Mouse (Mus musculus) heart, embryonic 11.5 days (tissue): ENCODE data around the gene Hacl1. TPM values are rescaled to one million over a fixed set of nuclear protein-coding genes. Genes with fewer than 3 reads are reported as not detected.

Experiments
- ATAC-seq: fragments of 200-750 bp; cut with Nextera tagmentation; replicated peaks from 2 replicates; pipeline ENCODE4 v1.8.0; 2017; ENCODE audit warnings: moderate library complexity; ENCODE audit not compliant: insufficient number of reproducible peaks, low FRiP score, low TSS enrichment
- H3K27ac ChIP-seq: fragments of 300-500 bp; sonication (generic); 2 replicates; pipeline ENCODE4 v1.5.1; 2014; ENCODE audit warnings: mild to moderate bottlenecking, low read depth, low read length
- H3K27me3 ChIP-seq: fragments of 300-500 bp; sonication (generic); 2 replicates; pipeline ENCODE4 v1.6.1; 2014; ENCODE audit warnings: mild to moderate bottlenecking, low read length, mixed read lengths; ENCODE audit not compliant: control insufficient read depth, insufficient read depth
- H3K36me3 ChIP-seq: fragments of 300-500 bp; sonication (generic); 2 replicates; pipeline ENCODE4 v1.6.1; 2014; ENCODE audit warnings: mild to moderate bottlenecking, low read length, moderate library complexity, mixed read lengths; ENCODE audit not compliant: control insufficient read depth, insufficient read depth
- H3K4me1 ChIP-seq: fragments of 300-500 bp; sonication (generic); 2 replicates; pipeline ENCODE4 v1.6.1; 2014; ENCODE audit warnings: low read length; ENCODE audit not compliant: control insufficient read depth, insufficient read depth
- H3K4me2 ChIP-seq: fragments of 300-500 bp; sonication (generic); 2 replicates; pipeline ENCODE4 v1.6.1; 2014; ENCODE audit warnings: mild to moderate bottlenecking, moderate library complexity
- H3K4me3 ChIP-seq: fragments of 300-500 bp; sonication (generic); 2 replicates; pipeline ENCODE4 v1.5.1; 2014; ENCODE audit warnings: low read depth, low read length
- H3K9ac ChIP-seq: fragments of 300-500 bp; sonication (generic); 2 replicates; pipeline ENCODE4 v1.6.1; 2014; ENCODE audit warnings: mild to moderate bottlenecking, low read depth, low read length, moderate library complexity
- H3K9me3 ChIP-seq: fragments of 300-500 bp; sonication (generic); replicated peaks from 2 replicates; pipeline ENCODE4 v1.6.1; 2016; ENCODE audit warnings: low read length; ENCODE audit not compliant: control insufficient read depth
- WGBS: fragments of 180-500 bp; shearing (Covaris S2); extraction: QIAGEN DNeasy Blood & Tissue Kit; methylation state at CpG from one replicate; pipeline ENCODE4 v1.1.7; 2014; ENCODE audit not compliant: insufficient replicate concordance; 5-methylcytosine and 5-hydroxymethylcytosine counted together
- polyA plus RNA-seq: library from polyadenylated mRNA; unstranded; fragments of >200 nt; fragmentation: Nextera tagmentation; extraction: Ambion mirVana; gene quantifications from 2 replicates; pipeline ENCODE4 v1.2.1, GENCODE M21; 2014

Gene Hacl1
- polyA plus RNA-seq, 1 experiment from 2014 or later, result 16.1 TPM

DNA sequence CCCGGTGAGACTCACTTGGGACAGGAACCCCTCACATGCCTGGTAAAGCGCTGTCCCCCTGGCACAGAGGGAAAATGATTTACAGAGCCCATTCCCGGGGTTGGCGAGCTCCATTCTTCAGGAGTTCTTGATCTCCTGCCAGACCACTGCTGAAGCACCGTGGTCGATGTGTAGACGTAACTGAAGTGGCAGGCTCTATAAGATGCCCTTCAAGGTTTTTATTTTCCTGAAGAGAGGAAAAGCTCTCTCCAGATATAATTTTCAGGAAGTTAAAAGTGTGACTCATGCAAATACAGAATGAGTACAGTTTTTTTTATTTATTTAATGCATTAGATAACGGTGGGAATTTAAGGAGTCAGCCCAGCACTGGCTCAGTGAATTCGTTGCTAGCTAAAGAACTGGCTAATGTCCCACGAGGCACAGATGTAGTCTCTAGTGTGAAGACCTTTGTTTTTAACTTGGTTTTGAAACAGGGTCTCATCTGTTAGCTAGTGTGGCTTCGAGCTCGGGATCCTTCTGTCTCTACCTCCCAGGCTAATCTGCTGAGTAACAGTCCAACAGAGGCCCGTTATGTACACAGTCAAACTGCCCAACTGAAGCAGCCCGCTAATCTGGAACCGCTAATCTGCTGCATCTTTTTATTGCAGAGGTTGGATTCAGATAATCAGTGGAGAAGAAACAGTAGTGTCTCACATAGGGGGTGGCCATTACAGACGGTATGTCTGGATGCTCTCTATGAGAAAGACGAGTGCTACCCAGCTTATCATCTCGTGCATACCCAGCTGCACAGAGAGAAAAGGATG lies 23.2 kb upstream of the Hacl1 start:
- Histone ChIP-seq H3K9ac (no peak overlapping the region), H3K4me1 (peaks cover 26% of the 10 kb centered on the region)
- 66% methylated on average over 18 of the region's 18 CpGs for WGBS

DNA sequence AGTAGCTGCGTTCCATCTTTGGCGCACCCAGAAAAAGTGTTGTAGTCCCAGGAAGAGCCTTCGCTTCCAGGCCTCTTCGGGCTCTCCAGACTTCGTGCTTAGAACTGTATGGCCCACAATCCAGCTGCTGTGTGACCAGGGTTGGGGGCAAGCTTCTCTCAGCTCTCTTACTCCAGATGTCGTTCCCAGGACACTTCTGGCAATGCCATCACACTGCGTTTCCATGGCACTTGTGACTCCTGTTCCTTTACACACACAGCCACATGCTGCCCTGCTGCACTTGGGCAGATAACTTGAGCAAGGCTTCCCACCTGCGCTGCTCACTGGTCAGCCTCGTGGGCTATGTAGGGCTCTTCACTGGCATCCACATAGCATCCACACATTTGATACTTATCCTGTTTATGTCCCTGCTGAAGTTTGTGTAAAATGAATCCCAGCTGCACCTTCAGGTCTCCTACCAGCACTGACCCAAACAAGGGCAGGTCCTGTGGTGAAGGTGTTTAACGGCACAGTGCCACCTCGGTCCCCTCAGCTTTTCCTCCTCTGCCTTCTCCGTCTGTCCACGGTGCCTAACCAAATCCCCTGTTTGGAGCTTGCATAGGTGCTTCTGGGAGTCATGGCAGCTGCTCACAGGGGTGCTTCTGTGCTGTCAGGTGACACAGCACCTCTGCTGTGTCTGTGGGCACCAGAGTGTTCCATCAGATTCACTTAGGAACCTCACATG lies 22.5 kb upstream of the Hacl1 start:
- Histone ChIP-seq H3K27me3 (no peaks in the 10 kb centered on the region), H3K36me3 (peaks cover 7% of the 10 kb centered on the region; the same call in 1 of the 2 replicates), H3K4me3 (no peak overlapping the region), H3K9me3 (no peaks in the 10 kb centered on the region), H3K9ac (no peak overlapping the region), H3K4me2 (no peak overlapping the region), H3K4me1 (peaks cover 31% of the 10 kb centered on the region), H3K27ac (peak overlapping the region; percentile 96; the same call in 1 of the 2 replicates)
- ATAC-seq, result no peak
- WGBS, result 85% methylated on average over 13 of the region's 13 CpGs

More for the DNA sequence above, 23.2 kb upstream of the Hacl1 start:
- ATAC-seq, result no peak
- H3K4me3 ChIP-seq, result no peak overlapping the region
- no peaks in the 10 kb centered on the region for H3K27me3 ChIP-seq
- no peak overlapping the region; the same call in 1 of the 2 replicates for H3K27ac ChIP-seq
- peaks cover 7% of the 10 kb centered on the region; the same call in 1 of the 2 replicates for H3K36me3 ChIP-seq
- no peak overlapping the region for H3K4me2 ChIP-seq
- no peaks in the 10 kb centered on the region for H3K9me3 ChIP-seq

DNA sequence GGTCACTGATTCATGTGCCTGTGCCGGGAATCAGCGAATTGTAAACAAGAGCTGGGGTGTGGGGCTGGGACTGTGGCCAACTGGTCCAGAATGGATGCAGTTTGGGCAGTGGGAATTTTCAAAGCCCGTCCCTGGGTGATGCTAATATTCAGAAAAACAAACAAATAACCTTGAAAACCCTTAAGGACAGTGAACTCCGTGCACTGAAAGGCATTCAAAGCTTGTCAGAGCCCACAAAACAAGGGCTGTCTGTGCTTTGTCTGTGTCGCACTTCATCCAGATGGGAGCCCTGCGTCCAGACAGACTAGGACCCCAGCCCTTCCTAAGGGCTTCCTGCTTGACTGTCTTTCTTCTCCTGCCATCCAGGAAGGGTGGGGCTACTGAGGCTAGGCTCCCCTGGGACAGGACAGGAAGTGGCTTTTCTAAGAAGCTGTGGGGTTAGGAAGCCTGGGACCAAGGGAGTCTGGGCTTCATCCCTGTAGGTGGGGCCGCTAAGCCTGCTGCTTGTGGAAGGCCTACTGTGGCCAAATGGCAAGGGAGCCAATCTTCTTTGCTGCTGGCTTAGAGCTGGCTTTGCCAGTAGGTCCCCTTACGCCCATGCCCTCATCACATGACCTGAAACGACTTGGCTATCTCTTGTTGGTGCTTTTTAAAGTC lies 21.6 kb upstream of the Hacl1 start:
- ATAC-seq, result 0 out of 2 replicates have a peak, but pooled peaks have one; percentile 25
- Histone ChIP-seq H3K4me3 (peak overlapping the region; percentile 33; the same call in 1 of the 2 replicates), H3K27me3 (no peaks in the 10 kb centered on the region), H3K27ac (peak overlapping the region; percentile 96), H3K4me1 (peaks cover 31% of the 10 kb centered on the region), H3K36me3 (peaks cover 7% of the 10 kb centered on the region; the same call in 1 of the 2 replicates), H3K4me2 (peak overlapping the region; percentile 67), H3K9ac (peak overlapping the region; percentile 74), H3K9me3 (no peaks in the 10 kb centered on the region)
- WGBS, result 29% methylated on average over 9 of the region's 9 CpGs

DNA sequence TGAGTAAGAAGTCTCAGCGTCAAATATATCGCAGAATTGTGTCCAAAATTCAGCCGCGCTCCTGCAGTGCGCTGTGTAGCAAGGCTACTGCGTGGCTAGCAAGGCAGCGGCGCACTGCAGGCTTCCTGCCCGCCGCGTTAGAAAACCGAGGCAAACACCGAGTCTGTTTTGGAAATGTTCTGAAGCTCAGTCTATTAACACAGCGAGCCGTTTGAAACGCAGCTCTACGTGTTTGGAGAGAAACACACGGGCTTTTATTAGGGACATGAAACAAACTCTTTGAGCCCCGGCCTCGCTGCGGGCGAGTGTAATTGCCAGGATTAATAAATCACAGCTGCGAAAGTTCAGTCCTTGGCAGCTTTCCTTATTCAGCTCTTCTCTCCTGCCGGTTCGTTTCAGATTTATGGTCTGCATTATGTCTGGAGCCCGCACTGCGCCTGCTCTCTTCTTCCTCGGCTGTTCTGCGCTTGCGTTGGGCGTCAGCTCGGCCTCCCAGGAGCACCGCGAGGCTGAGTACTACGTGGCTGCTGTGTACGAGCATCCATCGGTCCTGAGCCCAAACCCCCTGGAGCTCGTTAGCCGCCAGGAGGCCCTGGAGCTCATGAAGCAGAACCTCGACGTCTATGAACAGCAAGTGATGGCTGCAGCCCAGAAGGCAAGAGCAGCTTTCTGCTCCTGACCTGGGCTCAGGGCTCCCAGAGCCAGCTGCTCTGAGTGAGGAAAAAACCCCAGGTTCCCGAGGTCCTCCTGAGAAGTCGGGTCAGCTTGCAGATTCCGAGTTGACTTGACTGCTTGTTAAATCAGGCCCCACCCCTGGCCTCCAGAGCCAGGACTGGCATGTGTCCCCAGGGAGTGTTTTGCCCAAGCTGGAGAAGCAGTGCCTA lies 20.8 kb upstream of the Hacl1 start:
- Histone ChIP-seq H3K4me3 (peak overlapping the region; percentile 33), H3K36me3 (0 out of 2 replicates have a peak, but pooled peaks cover under 1% of the 10 kb centered on the region), H3K27ac (peak overlapping the region; percentile 96), H3K4me2 (peak overlapping the region; percentile 67), H3K4me1 (peaks cover 34% of the 10 kb centered on the region), H3K9ac (peak overlapping the region; percentile 74), H3K27me3 (no peaks in the 10 kb centered on the region), H3K9me3 (no peaks in the 10 kb centered on the region)
- 7% methylated on average over 44 of the region's 44 CpGs for WGBS
- ATAC-seq, result peak; percentile 71

DNA sequence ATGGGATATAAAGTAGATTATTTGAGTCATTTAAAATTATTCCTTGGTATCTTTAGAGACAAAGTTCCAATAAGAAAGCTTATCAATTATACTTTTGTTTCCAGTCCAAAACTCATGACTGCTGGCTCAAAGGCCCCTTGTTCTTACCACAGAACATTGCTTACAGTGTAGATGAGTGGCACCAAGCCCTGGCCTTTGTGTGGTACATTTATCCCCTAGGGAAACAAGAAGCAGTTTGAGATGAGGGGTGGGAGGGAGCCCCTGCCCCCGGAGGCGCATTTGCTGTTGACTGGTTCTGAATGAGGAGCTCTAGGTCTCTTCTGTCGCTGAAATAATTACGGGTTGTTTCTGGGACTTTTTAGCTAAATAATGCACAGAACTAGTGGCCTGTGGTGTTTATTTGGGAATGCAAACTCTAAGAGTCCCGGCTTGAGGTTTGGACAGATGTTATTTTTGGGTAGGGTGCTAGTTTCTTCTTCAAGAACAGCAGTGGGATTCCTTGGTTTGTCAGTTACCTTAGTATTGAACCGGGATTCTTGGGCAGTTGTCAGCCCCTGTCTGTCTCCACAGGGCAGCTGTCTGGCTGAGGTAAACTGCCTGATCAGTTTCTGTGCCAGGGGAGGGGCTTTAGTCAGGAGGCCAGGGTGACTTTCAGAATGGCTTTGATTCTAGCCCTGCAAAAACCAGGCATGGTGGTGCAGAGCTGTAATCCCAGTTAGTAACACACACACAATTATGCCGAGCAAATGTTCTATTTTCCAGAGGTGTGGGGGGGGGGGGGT lies 19.4 kb upstream of the Hacl1 start:
- Histone ChIP-seq H3K9me3 (no peaks in the 10 kb centered on the region), H3K4me1 (peaks cover 34% of the 10 kb centered on the region), H3K36me3 (no peaks in the 10 kb centered on the region), H3K9ac (no peak overlapping the region), H3K27me3 (no peaks in the 10 kb centered on the region), H3K4me3 (no peak overlapping the region), H3K4me2 (no peak overlapping the region), H3K27ac (peak overlapping the region; percentile 96)
- no peak for ATAC-seq
- 67% methylated on average over 7 of the region's 7 CpGs for WGBS

DNA sequence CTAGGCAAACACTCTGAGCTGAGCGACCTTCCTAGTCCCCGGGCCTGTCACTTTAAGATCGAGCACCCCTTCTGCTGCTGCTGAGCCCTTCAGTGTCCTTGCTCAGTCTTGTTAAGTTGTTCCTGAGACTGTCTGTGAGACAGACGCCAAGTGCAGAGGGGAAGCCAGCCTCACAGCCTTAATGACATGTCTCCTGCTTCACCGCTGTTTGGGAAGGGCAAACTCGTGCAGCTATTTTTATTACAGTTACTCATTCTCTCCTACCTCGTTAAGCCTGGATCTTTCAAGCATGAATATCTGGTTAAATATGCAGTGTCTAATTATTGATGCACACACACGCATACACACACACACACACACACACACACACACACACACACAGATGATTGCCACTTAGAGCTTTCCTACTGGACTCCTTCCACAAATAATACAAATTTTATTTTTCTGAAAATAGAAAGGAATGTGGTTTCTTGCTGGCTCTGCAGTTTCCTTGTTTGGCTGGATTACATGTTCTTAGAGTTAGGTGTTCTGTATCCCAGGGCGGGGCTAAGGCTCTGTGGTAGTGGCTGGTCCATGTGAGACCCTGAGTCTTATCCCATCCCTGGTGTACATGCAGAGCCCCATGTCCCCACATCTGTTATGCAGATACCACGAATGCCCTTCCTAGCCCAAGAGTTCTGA lies 18.6 kb upstream of the Hacl1 start:
- Histone ChIP-seq H3K27ac (peak overlapping the region; percentile 96), H3K9me3 (no peaks in the 10 kb centered on the region), H3K4me2 (no peak overlapping the region), H3K4me1 (peaks cover 34% of the 10 kb centered on the region), H3K27me3 (no peaks in the 10 kb centered on the region), H3K36me3 (no peaks in the 10 kb centered on the region), H3K4me3 (no peak overlapping the region), H3K9ac (peak overlapping the region; percentile 50)
- no peak for ATAC-seq
- 43% methylated on average over 10 of the region's 10 CpGs for WGBS

DNA sequence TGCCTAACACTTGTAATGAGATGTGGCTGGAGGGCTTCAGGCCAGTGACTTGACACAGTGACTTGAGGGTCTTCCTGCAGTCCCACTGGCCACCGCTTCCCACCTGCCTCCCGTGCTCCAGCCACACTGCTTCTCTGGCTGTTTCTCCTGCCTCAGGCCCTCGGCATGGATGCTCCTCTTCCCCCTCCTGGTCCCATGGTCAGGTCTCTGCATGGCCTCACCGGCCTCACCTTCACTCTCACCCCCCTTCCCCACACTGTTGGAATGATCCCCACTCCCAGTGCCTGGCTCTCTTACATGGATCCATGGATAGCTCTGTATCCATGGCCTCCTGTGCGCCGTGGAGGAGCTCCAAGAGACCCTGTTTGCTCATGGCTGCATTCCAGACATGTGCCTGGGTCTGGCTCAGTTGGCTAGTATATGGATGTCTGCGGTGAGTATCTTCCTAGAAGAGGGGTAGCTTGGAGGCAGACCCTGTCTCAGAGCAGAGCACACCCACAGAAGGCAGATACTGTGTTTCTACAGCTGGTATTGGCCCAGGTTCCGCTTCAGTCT lies 17.1 kb upstream of the Hacl1 start:
- no peaks in the 10 kb centered on the region for H3K27me3 ChIP-seq
- no peaks in the 10 kb centered on the region for H3K9me3 ChIP-seq
- H3K4me1 ChIP-seq, result peaks cover 31% of the 10 kb centered on the region
- WGBS, result 90% methylated on average over 8 of the region's 8 CpGs
- no peak overlapping the region for H3K4me3 ChIP-seq
- H3K9ac ChIP-seq, result no peak overlapping the region
- no peak overlapping the region for H3K27ac ChIP-seq
- H3K4me2 ChIP-seq, result no peak overlapping the region
- H3K36me3 ChIP-seq, result no peaks in the 10 kb centered on the region
- no peak for ATAC-seq
